Mouse (Mus musculus): ENCODE measurements around the gene Daam1. TPM values are rescaled to one million over a fixed set of nuclear protein-coding genes. Genes with fewer than 3 reads are reported as not detected.
A peak's percentile ranks its signal among the peaks of the same experiment; 100 is the strongest.

Daam1 gene
- total RNA-seq, 2 experiments from 2014 or later = 20.0 to 21.6 TPM

- DNase-seq = peak; percentile 68 to 73
Observed at GRCm38 (mm10) chr12:71898231-71898630, 67.4 kb downstream of the Daam1 start.

GRCm38 (mm10) chr12:71898666-71899520 is 68.0 kb downstream of the Daam1 start:
- DNase-seq = no peak

GRCm38 (mm10) chr12:71899566-71899965 is 68.7 kb downstream of the Daam1 start:
- peak; percentile 11 to 25 for DNase-seq

DNA sequence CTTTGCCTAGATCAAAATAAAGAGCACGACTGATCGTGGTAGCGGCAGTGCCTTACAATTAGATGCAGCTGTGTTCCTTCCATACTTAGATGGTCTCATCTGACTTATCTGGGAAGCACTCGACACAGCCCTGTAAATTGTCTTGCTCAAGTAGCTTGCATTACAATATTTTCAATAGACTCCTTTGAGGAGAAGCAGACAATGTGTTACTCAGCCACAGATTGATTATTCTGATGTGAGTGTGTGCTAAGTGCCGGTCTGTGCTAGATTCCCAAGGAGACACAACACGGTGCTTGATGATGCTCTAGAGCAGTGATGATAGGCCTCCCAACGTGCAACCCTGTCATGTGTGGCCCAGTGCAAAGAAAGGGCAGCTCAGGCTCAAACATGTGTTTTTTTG is 70.3 kb downstream of the Daam1 start:
- no peak for DNase-seq

GRCm38 (mm10) chr12:71901859-71902258 is 71.0 kb downstream of the Daam1 start:
- DNase-seq = no peak

GRCm38 (mm10) chr12:71902317-71902716 is 71.4 kb downstream of the Daam1 start:
- DNase-seq = no peak

DNA sequence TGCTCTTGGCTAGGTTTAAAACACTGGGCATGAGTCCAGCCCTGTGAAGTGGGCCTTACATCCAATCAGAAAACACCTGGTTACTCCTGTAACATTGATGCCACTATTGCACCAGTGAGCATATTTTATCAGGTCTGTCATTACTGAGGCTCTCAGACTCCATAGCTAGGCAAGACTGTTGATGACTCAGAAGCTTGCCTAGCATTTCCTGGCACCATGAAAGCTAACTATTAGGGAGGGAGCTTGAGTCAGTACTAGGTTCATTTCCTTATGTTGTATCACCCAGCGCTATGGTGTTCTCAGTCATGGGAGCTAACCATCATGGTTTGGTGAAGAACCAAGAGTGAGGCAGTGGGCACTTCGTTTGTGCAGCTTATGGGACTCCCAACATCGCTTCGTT is 72.3 kb downstream of the Daam1 start:
- no peak for DNase-seq

DNA sequence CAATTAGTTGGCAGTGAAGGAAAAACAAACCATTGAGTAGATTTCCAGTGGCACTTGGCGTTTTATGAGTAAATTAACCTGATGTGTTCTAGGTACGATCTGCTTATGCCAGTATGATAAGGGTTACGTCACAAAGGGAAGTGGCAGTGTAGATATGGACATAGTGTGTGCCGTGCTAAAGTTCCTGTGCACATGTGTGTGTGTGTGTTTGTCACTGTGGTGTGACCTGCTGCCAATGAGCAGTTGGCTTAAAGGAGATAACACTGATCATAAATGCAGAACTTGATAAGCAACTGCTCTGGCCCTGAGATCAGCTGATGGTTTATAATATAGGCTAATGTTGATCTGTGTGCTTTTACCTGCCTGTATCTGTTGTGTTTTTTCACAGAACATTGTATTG is 73.4 kb downstream of the Daam1 start:
- no peak for DNase-seq

DNA sequence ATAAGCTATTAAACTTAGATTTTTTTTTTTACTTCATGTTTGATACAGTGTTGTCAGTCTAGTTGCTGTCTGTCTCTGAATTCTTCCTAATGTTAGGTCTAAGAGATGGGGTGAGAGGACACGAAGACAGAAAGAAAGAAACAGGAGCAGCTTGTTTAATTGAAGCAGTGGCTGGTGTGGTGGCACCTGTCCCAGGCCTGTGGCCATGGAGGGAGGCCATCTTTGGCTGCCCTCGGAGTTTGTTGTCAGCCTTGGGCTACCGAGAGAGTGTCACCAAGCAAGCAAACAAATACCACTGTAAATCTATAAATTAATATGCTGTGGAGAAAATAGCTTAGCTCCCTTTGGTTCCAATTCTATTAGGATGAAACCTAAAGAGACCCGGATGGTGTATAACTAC is 74.0 kb downstream of the Daam1 start:
- DNase-seq = no peak

GRCm38 (mm10) chr12:71905640-71906320 is 74.9 kb downstream of the Daam1 start:
- no peak for DNase-seq

DNA sequence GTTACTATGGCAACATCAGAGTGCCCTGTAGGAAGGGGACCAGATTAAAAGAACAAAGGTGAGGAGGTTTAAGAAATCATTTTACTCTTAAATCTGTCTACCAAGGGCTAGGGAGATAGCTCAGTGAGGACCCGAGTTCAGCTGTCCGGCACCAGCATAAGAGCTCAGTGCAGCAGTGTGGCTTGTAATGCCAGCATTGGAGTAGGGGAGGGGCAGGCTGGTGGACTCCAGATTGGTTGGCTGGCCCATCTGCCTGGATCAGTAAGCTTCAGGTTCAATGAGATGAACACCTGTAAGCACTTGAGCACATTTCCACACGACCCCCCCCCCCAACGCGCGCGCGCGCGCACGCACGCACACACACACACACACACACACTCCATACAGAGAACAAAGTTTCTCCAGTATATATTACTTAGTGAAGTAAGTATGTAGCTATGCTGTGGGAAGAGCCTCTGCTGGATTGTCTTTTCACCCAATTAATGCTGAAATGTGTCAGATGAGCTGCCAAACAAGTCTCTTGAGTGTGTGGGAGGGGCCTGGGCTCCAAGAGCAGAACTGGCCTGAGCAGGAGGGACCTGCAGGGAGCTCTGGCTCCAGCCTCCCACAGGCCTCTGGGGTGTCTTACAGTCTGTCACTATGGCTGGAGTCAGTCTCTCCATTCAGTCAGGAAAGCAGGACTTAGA is 75.8 kb downstream of the Daam1 start:
- peak in 1 of 2 experiments; percentile 36 for DNase-seq

DNA sequence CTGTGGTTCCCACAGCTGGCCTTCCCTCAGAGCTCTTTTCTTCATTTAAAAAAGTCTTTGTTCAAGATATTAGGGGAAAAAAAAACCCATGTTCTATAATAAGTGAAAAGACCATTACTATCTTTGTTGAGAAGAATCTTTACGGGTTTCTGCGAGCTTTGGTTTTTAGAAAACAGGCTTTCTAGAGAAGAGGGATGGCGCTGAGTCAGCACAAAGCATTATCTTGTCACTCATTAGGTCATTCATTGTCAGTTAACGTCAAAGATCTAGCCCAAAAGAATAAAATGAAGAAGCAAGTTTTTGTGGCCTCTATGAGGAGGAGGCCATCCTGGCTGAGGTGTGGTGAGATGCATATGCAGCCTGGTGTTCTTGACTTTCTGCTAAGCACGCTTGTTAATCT is 78.1 kb downstream of the Daam1 start:
- no peak for DNase-seq

DNA sequence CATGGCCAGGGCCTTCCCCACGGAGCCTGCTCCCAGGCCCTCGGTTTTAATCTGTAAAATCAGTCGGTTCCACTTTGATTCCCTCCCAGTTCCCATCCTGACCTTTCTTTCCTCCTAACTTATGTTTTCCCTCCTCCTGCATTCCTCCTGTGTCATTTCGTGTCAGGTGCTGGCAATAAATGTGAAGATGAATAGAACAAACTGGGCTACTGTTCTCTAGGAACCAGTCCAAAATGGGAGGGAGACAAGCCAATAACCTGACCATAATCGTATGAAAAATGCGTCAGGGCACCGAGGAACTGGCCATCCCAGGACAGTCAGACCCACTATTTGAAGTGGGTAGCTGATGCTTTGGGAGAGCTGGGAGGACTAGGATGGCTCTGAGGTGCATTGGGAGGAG is 79.4 kb downstream of the Daam1 start:
- no peak for DNase-seq

DNA sequence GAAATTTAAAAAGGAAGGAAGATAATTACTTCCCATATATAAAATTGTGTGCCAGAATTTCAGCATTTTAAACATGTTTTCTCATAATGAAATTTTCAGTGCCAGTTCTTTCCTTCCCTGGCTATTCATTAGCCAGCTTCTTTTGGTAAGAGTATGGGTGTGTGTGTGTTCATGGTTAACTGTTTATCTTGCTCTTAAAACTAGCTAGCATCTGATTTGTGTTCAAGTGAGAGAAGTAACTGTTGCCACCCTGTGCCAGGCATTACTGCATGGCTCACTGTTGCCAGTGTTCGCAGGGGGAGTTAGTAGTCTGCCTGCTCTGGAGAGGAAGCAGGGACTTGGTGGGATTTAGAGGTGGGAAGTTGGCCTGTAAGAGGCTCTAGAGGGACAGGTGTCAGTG is 81.4 kb downstream of the Daam1 start:
- DNase-seq = no peak

GRCm38 (mm10) chr12:71919156-71919555 is 88.3 kb downstream of the Daam1 start:
- DNase-seq = no peak

DNA sequence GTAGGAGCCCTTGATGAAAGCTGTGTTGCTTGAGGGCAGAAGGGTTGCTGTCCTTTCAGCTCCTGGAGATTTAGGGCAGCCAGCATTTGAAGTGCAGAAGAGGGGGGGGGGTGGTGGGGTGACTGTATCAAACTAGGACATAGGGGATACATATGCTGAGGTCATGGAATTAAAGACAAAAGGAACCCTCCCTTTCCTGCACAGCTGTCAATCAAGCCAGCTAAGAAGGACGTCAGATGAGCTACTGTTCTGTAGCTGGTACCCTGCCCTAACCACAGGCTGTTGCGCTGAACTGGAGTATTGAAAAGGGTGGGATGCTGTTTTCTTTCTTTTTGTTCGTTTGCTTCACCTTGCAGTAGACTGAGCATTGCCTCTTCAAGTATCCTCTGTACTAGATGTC is 89.1 kb downstream of the Daam1 start:
- DNase-seq = no peak

GRCm38 (mm10) chr12:71922827-71923381 is 92.0 kb downstream of the Daam1 start:
- DNase-seq = no peak

GRCm38 (mm10) chr12:71924978-71925529 is 94.2 kb downstream of the Daam1 start:
- no peak for DNase-seq

GRCm38 (mm10) chr12:71925990-71926700 is 95.3 kb downstream of the Daam1 start:
- DNase-seq = no peak

- DNase-seq = no peak
Observed at GRCm38 (mm10) chr12:71928092-71928491, 97.2 kb downstream of the Daam1 start.

GRCm38 (mm10) chr12:71929876-71930275 is 99.0 kb downstream of the Daam1 start:
- no peak for DNase-seq

Measured in adrenal gland, postnatal 36 days (tissue).